Mouse (Mus musculus): ENCODE results near the gene Plekhg1.

The Plekhg1 gene

GRCm38 (mm10) chr10:3830618-3831017 is 90.5 kb downstream of the Plekhg1 start:
- no peak for DNase-seq (ENCODE audit: low spot score)

- DNase-seq (ENCODE audit: low spot score): no peak
These were observed 91.6 kb downstream of the Plekhg1 start for GRCm38 (mm10) chr10:3831597-3832351.

- no peak for DNase-seq (ENCODE audit: low spot score)
These were observed 93.9 kb downstream of the Plekhg1 start for GRCm38 (mm10) chr10:3834060-3834459.

- DNase-seq (ENCODE audit: low spot score): no peak
These were observed 94.5 kb downstream of the Plekhg1 start for GRCm38 (mm10) chr10:3834678-3835077.

- DNase-seq (ENCODE audit: low spot score): peak; percentile 35
These were observed 95.5 kb downstream of the Plekhg1 start for GRCm38 (mm10) chr10:3835616-3836015.

GRCm38 (mm10) chr10:3839748-3840432 is 99.7 kb downstream of the Plekhg1 start:
- DNase-seq (ENCODE audit: low spot score): no peak

DNA sequence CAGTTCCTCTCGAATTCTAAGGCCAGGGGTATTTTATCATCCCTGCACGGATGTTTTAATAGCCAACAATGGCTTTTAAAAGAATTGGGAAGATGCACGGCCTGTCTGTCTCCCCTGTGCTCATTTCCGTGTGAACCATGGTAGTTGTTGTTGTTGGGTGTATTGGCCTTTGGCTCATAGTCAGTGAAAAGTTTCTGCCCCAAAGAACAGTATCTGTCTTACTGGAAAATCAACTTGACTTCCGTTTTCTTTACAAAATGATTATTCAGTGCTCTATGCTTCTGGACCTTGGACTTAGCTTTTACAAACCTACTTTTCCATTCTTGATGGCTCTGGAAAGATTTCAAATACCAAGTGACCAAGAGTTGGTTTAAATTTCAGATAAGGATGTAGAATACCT is 104.3 kb downstream of the Plekhg1 start:
- no peak for DNase-seq (ENCODE audit: low spot score)

DNA sequence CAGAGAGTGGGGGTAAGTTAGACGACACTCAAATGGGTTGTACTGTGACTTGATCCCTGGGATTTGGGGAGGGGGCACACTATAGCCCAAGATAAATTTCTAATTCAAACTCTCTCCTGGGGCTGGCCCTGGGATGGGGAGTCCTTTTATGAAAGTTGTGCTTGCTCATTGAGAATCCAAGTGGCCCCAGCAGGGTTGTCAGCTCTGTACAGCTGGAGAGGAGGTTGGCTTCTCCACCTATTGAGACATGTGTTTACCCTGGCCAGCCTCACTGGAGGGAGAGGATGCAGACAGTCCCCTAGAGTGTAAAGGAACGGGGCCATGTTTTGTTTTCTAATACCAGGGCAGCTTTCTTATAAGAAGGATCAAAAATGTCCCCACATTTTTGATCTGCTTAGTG is 106.9 kb downstream of the Plekhg1 start:
- DNase-seq (ENCODE audit: low spot score): no peak

GRCm38 (mm10) chr10:3851461-3851860 is 111.3 kb downstream of the Plekhg1 start:
- DNase-seq (ENCODE audit: low spot score): no peak

GRCm38 (mm10) chr10:3852733-3853132 is 112.6 kb downstream of the Plekhg1 start:
- DNase-seq (ENCODE audit: low spot score): no peak

GRCm38 (mm10) chr10:3857912-3858311 is 117.7 kb downstream of the Plekhg1 start:
- no peak for DNase-seq (ENCODE audit: low spot score)

DNA sequence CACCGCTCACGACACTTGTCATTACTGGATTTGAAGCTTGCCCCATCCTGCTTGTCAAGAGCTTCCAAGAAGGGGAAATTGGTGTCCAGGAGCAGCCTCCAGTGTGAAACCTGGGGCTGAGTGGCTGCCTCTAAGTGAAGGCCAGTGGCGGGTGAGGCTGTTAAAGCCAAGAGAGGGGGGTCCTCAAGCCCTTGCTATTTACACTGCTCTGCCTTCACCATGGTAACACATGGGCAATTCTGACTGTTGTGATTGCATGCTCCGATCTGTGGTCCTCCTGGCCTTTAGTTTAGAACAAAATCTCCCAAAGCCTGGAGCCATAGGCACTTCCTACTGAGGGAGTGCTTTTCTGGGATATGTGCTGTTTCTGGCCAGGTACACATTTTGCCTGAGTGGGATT is 118.3 kb downstream of the Plekhg1 start:
- DNase-seq (ENCODE audit: low spot score): no peak

DNA sequence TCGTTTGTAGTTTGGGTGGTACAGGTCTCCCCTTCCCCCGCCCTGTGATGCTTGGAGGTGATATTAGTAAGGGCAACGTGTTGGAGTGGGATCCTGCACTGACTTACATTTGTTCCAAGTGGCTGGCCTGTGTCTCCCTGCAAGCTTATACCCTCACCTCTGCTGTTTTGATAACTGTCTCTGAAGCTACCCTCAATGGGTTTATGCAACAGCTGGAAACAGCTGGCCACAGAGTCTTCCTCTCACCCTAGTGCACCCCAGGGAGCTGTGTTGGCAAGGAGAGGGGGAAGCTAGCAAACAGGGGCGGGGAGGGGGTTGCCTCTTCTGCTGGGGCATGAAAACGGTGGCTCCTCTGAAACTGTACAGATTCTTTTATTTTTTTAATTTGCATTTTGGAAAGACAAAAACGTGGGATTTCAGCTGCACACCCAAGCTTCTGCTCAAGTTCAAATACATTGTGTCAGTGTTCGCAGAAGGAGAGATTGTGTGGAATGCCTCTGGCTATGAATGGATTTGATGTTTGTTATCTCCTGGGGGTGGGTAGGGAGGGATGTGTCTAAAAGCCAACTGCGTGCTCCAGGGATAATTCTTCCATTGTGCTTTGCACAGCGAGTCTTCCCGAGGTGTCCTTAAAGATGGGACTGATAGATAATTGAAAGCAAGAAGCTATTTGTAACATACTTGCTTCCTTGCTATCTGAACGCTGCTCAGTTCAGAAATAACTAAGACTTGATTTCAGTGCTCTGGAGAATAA is 119.0 kb downstream of the Plekhg1 start:
- no peak for DNase-seq (ENCODE audit: low spot score)

GRCm38 (mm10) chr10:3863411-3864195 is 123.4 kb downstream of the Plekhg1 start:
- peak; percentile 58 for DNase-seq (ENCODE audit: low spot score)

DNA sequence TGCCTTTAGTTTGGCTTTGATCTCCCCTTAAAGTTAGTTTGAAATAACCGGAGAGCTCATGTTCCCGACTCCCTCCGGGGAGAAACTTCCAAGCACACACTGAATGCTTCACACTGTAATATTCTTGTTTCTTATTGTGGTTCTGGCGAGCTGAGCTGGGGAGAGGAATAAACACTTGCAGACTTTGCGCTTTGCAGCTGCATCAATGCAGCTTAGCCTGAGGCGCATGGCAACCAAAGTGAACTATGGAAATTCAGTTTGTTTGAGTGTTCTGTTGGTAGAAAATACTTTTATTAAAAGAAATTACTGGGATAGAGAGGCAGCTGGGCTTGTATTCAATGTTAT is 124.0 kb downstream of the Plekhg1 start:
- DNase-seq (ENCODE audit: low spot score): no peak

- DNase-seq (ENCODE audit: low spot score): no peak
These were observed 127.1 kb downstream of the Plekhg1 start for GRCm38 (mm10) chr10:3867298-3867697.

- no peak for DNase-seq (ENCODE audit: low spot score)
These were observed 130.7 kb downstream of the Plekhg1 start for GRCm38 (mm10) chr10:3870828-3871227.

GRCm38 (mm10) chr10:3873467-3873866 is 133.3 kb downstream of the Plekhg1 start:
- no peak for DNase-seq (ENCODE audit: low spot score)

GRCm38 (mm10) chr10:3877852-3878535 is 137.8 kb downstream of the Plekhg1 start:
- no peak for DNase-seq (ENCODE audit: low spot score)

DNA sequence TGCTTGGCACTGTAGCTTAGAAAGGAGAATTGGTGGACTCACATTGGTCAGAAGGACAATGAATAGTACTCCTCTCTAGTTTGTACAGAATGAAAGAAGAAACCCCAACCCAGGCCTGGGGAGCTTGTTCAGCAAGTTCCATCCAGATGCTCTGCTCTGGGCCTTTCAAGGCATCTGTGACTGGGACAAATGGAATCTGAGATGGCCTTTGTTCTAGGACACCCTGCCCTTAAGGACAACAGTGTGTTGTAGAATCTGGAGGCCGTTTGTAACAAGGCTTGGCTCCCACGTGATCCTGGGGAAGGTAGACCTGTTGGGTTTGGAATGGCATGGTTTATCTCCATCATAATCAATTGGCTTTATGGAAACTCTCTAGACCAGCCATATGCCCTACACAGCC is 141.0 kb downstream of the Plekhg1 start:
- DNase-seq (ENCODE audit: low spot score): no peak

DNA sequence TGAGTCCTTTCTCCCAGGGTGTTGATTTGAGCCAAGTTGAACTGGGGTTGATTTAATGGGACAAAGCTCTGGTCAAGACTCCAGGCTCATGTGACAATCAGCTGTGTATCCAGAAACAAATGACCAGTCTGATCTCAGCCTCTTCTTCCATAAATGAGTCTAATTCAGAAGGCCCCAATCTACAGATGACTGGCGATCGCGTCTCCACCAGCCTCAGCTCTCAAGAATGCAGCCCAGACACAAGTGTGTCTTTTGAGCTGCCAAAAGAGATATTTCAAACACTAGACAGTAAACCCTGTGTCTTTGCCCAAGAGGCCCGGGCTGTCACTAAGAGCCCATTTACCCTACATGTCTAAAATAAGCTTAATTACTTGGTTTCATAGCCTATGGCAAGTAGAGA is 148.3 kb downstream of the Plekhg1 start:
- DNase-seq (ENCODE audit: low spot score): no peak

Data from urinary bladder, postnatal 14 days (tissue).